Mouse (Mus musculus) midbrain, embryonic 13.5 days (tissue): ENCODE results near the gene Agrp. TPM values are rescaled to one million over a fixed set of nuclear protein-coding genes. Genes with fewer than 3 reads are reported as not detected.
A peak's percentile ranks its signal among the peaks of the same experiment; 100 is the strongest.

Experiments used
- ATAC-seq: fragments of 200-750 bp; cut with Nextera tagmentation; 2 replicates; pipeline ENCODE4 v1.8.0; 2017; ENCODE audit warnings: mild to moderate bottlenecking, moderate TSS enrichment, moderate library complexity
- H3K27ac ChIP-seq: fragments of 300-500 bp; sonication (generic); 2 replicates; pipeline ENCODE4 v1.5.1; 2015; ENCODE audit warnings: inconsistent platforms, mild to moderate bottlenecking, moderate library complexity
- H3K27me3 ChIP-seq: fragments of 300-500 bp; sonication (generic); 2 replicates; pipeline ENCODE4 v1.6.1; 2015; ENCODE audit warnings: mild to moderate bottlenecking, inconsistent platforms
- H3K36me3 ChIP-seq: fragments of 300-500 bp; sonication (generic); 2 replicates; pipeline ENCODE4 v1.6.1; 2015; ENCODE audit warnings: mild to moderate bottlenecking, inconsistent platforms
- H3K4me1 ChIP-seq: fragments of 300-500 bp; sonication (generic); replicated peaks from 2 replicates; pipeline ENCODE4 v1.6.1; 2015; ENCODE audit warnings: inconsistent platforms
- H3K4me2 ChIP-seq: fragments of 300-500 bp; sonication (generic); replicated peaks from 2 replicates; pipeline ENCODE4 v1.6.1; 2015; ENCODE audit warnings: moderate library complexity, mild to moderate bottlenecking, inconsistent platforms
- H3K4me3 ChIP-seq: fragments of 300-500 bp; sonication (generic); replicated peaks from 2 replicates; pipeline ENCODE4 v1.5.1; 2015; ENCODE audit warnings: mild to moderate bottlenecking, inconsistent platforms
- H3K9ac ChIP-seq: fragments of 300-500 bp; sonication (generic); replicated peaks from 2 replicates; pipeline ENCODE4 v1.6.1; 2015; ENCODE audit warnings: mild to moderate bottlenecking, inconsistent platforms
- H3K9me3 ChIP-seq: fragments of 300-500 bp; sonication (generic); 2 replicates; pipeline ENCODE4 v1.6.1; 2016; ENCODE audit warnings: mild to moderate bottlenecking, inconsistent platforms
- whole genome bisulfite sequencing: fragments of 180-500 bp; shearing (Covaris S2); methylation state at CpG from one replicate; pipeline ENCODE4 v1.1.7; 2015; 5-methylcytosine and 5-hydroxymethylcytosine counted together
- microRNA counts: library from miRNA; unstranded; fragments of <30 nt; microRNA quantifications from one replicate; lab custom pipeline; 2016
- microRNA-seq: library from miRNA; unstranded; fragments of <30 nt; microRNA quantifications from one replicate; pipeline ENCODE4, GENCODE M21; 2016
- polyA plus RNA-seq: library from polyadenylated mRNA; unstranded; fragments of >200 nt; fragmentation: Nextera tagmentation; extraction: Ambion mirVana; gene quantifications from 2 replicates; pipeline ENCODE4 v1.2.1, GENCODE M21; 2015

Agrp gene
- polyA plus RNA-seq, 1 experiment from 2014 or later, result 1.1 TPM

- Histone ChIP-seq H3K27me3 (peaks cover 9% of the 10 kb centered on the region), H3K9me3 (no peaks in the 10 kb centered on the region), H3K9ac (no peak overlapping the region), H3K4me1 (peaks cover 52% of the 10 kb centered on the region), H3K4me2 (no peak overlapping the region), H3K27ac (no peak overlapping the region; the same call in 1 of the 2 replicates), H3K36me3 (peaks cover 44% of the 10 kb centered on the region), H3K4me3 (no peak overlapping the region)
- ATAC-seq, result no peak
- WGBS, result 88% methylated on average over 21 of the region's 21 CpGs
Measured at GRCm38 (mm10) chr8:105521995-105522769, 115.0 kb downstream of the Agrp start.

GRCm38 (mm10) chr8:105521061-105521460 is 116.1 kb downstream of the Agrp start:
- Histone ChIP-seq H3K9me3 (no peaks in the 10 kb centered on the region), H3K4me2 (peak overlapping the region; percentile 94), H3K36me3 (peaks cover 38% of the 10 kb centered on the region), H3K27ac (peak overlapping the region; percentile 63), H3K9ac (0 out of 2 replicates have a peak overlapping the region, but pooled peaks have one; percentile 24), H3K27me3 (peaks cover 18% of the 10 kb centered on the region), H3K4me1 (peaks cover 60% of the 10 kb centered on the region), H3K4me3 (no peak overlapping the region)
- peak; percentile 46 for ATAC-seq
- WGBS, result 0% methylated on average over 3 of the region's 3 CpGs

- H3K4me3 ChIP-seq, result 0 out of 2 replicates have a peak overlapping the region, but pooled peaks have one; percentile 61
- 18% methylated on average over 5 of the region's 5 CpGs for whole genome bisulfite sequencing
- no peak for ATAC-seq
- peaks cover 37% of the 10 kb centered on the region for H3K36me3 ChIP-seq
- H3K27me3 ChIP-seq, result peaks cover 18% of the 10 kb centered on the region
- peak overlapping the region; percentile 94 for H3K4me2 ChIP-seq
- H3K4me1 ChIP-seq, result peaks cover 61% of the 10 kb centered on the region
- no peak overlapping the region for H3K9ac ChIP-seq
- no peaks in the 10 kb centered on the region for H3K9me3 ChIP-seq
- H3K27ac ChIP-seq, result peak overlapping the region; percentile 63
Measured at GRCm38 (mm10) chr8:105520521-105520920, 116.7 kb downstream of the Agrp start.

- peak overlapping the region; percentile 82 for H3K9ac ChIP-seq
- peak overlapping the region; percentile 61 for H3K4me3 ChIP-seq
- no peaks in the 10 kb centered on the region for H3K9me3 ChIP-seq
- H3K4me1 ChIP-seq, result peaks cover 61% of the 10 kb centered on the region
- peaks cover 25% of the 10 kb centered on the region for H3K27me3 ChIP-seq
- no peak for ATAC-seq
- peak overlapping the region; percentile 71; the same call in 1 of the 2 replicates for H3K27ac ChIP-seq
- peak overlapping the region; percentile 94 for H3K4me2 ChIP-seq
- H3K36me3 ChIP-seq, result peaks cover 28% of the 10 kb centered on the region
- WGBS, result 0% methylated on average over 2 of the region's 2 CpGs
Measured at GRCm38 (mm10) chr8:105519591-105519990, 117.6 kb downstream of the Agrp start.

- peak within 1 kb of the TSS; percentile 71 for H3K27ac ChIP-seq
- peaks cover 18% of the 10 kb centered on the region for H3K36me3 ChIP-seq
- peaks cover 61% of the 10 kb centered on the region for H3K4me1 ChIP-seq
- H3K9ac ChIP-seq, result peak within 1 kb of the TSS; percentile 82
- ATAC-seq, result peak; percentile 67
- H3K4me2 ChIP-seq, result peak within 1 kb of the TSS; percentile 94
- H3K9me3 ChIP-seq, result no peaks in the 10 kb centered on the region
- peaks cover 26% of the 10 kb centered on the region for H3K27me3 ChIP-seq
- H3K4me3 ChIP-seq, result peak within 1 kb of the TSS; percentile 61
- WGBS, result under 1% methylated on average over 67 of the region's 68 CpGs
Measured at GRCm38 (mm10) chr8:105518436-105519313, 118.5 kb downstream of the Agrp start, which contains the start of gene Hsd11b2. TSS of gene Hsd11b2 (plus strand) at chr8:105518755.

- Histone ChIP-seq H3K4me2 (no peak overlapping the region), H3K36me3 (peaks cover 6% of the 10 kb centered on the region), H3K4me3 (no peak overlapping the region), H3K4me1 (peaks cover 58% of the 10 kb centered on the region), H3K9ac (no peak overlapping the region), H3K27me3 (peaks cover 26% of the 10 kb centered on the region), H3K27ac (no peak overlapping the region), H3K9me3 (no peaks in the 10 kb centered on the region)
- no peak for ATAC-seq
- WGBS, result 49% methylated on average over 8 of the region's 8 CpGs
Measured at GRCm38 (mm10) chr8:105517346-105517745, 119.8 kb downstream of the Agrp start.

MicroRNAs encoded within 50 kb of the gene (microRNA counts, 519-probe panel; counts per million panel counts)
- microRNA mmu-miR-1966 (lab: Ali Mortazavi, UCI), result 3,127 counts per million, percentile 66 among the panel's probes with 10 or more counts

Small RNA genes within 50 kb of the gene (microRNA-seq; reads per million reads assigned to microRNA genes)
- not detected for gene Mir1966

Other genes with a start within 250 kb of the Agrp start
- gene Kctd19, start 223.9 kb downstream of the Agrp start, polyA plus RNA-seq, result not detected in 2 replicates
- 1.5 and 2.4 TPM in 2 replicates for gene Lrrc36, start 223.8 kb downstream of the Agrp start, polyA plus RNA-seq
- gene Tppp3, start 165.9 kb downstream of the Agrp start, polyA plus RNA-seq, result 93.1 and 111 TPM in 2 replicates
- 26.2 and 31.3 TPM in 2 replicates for gene Zdhhc1, start 140.5 kb downstream of the Agrp start, polyA plus RNA-seq
- gene Hsd11b2, start 118.6 kb downstream of the Agrp start, polyA plus RNA-seq, result 11.6 and 16.9 TPM in 2 replicates
- gene Atp6v0d1, start 71.3 kb downstream of the Agrp start, polyA plus RNA-seq, result 177 and 182 TPM in 2 replicates
- gene Ripor1, start 32.1 kb downstream of the Agrp start, polyA plus RNA-seq, result 22.6 and 25.9 TPM in 2 replicates
- gene Ctcf, start 825 bp downstream of the Agrp start, polyA plus RNA-seq, result 135 and 136 TPM in 2 replicates
- 11.0 and 12.5 TPM in 2 replicates for gene Carmil2, start 48.9 kb upstream of the Agrp start, polyA plus RNA-seq
- gene Acd, start 63.7 kb upstream of the Agrp start, polyA plus RNA-seq, result 94.7 and 101 TPM in 2 replicates
- gene Pard6a, start 63.8 kb upstream of the Agrp start, polyA plus RNA-seq, result 42.5 and 43.6 TPM in 2 replicates
- 0.13 and 0.31 TPM in 2 replicates for gene 4933405L10Rik, start 70.3 kb upstream of the Agrp start, polyA plus RNA-seq
- gene Enkd1, start 70.8 kb upstream of the Agrp start, polyA plus RNA-seq, result 14.4 and 15.9 TPM in 2 replicates
- gene Gfod2, start 121.3 kb upstream of the Agrp start, polyA plus RNA-seq, result 90.0 and 92.7 TPM in 2 replicates
- 13.8 and 15.9 TPM in 2 replicates for gene Ranbp10, start 190.0 kb upstream of the Agrp start, polyA plus RNA-seq
- 0.36 and 0.58 TPM in 2 replicates for gene Tsnaxip1, start 190.3 kb upstream of the Agrp start, polyA plus RNA-seq
- 60.9 and 64.9 TPM in 2 replicates for gene Cenpt, start 215.9 kb upstream of the Agrp start, polyA plus RNA-seq
- gene Thap11, start 217.7 kb upstream of the Agrp start, polyA plus RNA-seq, result 58.9 and 62.2 TPM in 2 replicates
- gene Nutf2, start 223.2 kb upstream of the Agrp start, polyA plus RNA-seq, result 253 and 263 TPM in 2 replicates
- 54.6 and 56.6 TPM in 2 replicates for gene Edc4, start 243.5 kb upstream of the Agrp start, polyA plus RNA-seq